Mouse (Mus musculus) A20 (cell line): ENCODE measurements at regions not wholly inside any gene's neighbourhood (a gene's known extent, or its start where the extent isn't known, plus 50 kb on each side); places are given as distances from the start of the nearest gene placed in this dataset.

Experiments used
- DNase-seq: peaks from one replicate; pipeline ENCODE4 v3.0.0-alpha.2; 2011; ENCODE audit warnings: low read depth, low spot score

GRCm38 (mm10) chr5:70501385-70501784 is 341.0 kb downstream of the Gabrg1 start:
- DNase-seq = no peak

GRCm38 (mm10) chr5:70476076-70476475 is 366.3 kb downstream of the Gabrg1 start:
- DNase-seq = no peak

GRCm38 (mm10) chr5:70434636-70435035 is 407.8 kb downstream of the Gabrg1 start:
- DNase-seq = no peak

- DNase-seq = no peak
Measured at GRCm38 (mm10) chr5:70400561-70400960, 441.9 kb downstream of the Gabrg1 start.

- DNase-seq = no peak
Measured at GRCm38 (mm10) chr5:70389926-70390325, 452.5 kb downstream of the Gabrg1 start.

GRCm38 (mm10) chr5:70387318-70387717 is 455.1 kb downstream of the Gabrg1 start:
- DNase-seq = peak; percentile 3
